Mouse (Mus musculus) bone marrow macrophage, adult 2 months (primary cell): ENCODE results near the gene Gzma.

Source experiments
- CTCF ChIP-seq: IDR thresholded peaks from 2 replicates; pipeline ENCODE4 v1.5.1; 2012; ENCODE audit warnings: low read depth, mild to moderate bottlenecking, low read length, moderate library complexity
- POLR2A ChIP-seq: IDR thresholded peaks from 2 replicates; pipeline ENCODE4 v1.6.1; 2012; ENCODE audit warnings: mild to moderate bottlenecking, low read depth, low read length, borderline replicate concordance

- no peak for TF ChIP-seq CTCF
- TF ChIP-seq POLR2A: no peak
Measured at GRCm38 (mm10) chr13:113097011-113097410, 3.8 kb downstream of the Gzma start.
